Mouse (Mus musculus) small intestine, adult 2 months (tissue): ENCODE measurements around the gene Erp29.

ENCODE experiments used
- CTCF ChIP-seq: fragments of 200-500 bp; IDR thresholded peaks from 2 replicates; pipeline ENCODE4 v1.5.1; 2012; ENCODE audit warnings: low read depth, mild to moderate bottlenecking, control low read depth, inconsistent platforms, low read length, moderate library complexity, mixed read lengths; ENCODE audit not compliant: insufficient replicate concordance, insufficient read length; ENCODE audit errors: extremely low read depth
- POLR2A ChIP-seq: fragments of 200-500 bp; IDR thresholded peaks from 2 replicates; pipeline ENCODE4 v1.6.1; 2012; ENCODE audit warnings: low read depth, mild to moderate bottlenecking, control low read depth, inconsistent platforms, low read length, moderate library complexity

DNA sequence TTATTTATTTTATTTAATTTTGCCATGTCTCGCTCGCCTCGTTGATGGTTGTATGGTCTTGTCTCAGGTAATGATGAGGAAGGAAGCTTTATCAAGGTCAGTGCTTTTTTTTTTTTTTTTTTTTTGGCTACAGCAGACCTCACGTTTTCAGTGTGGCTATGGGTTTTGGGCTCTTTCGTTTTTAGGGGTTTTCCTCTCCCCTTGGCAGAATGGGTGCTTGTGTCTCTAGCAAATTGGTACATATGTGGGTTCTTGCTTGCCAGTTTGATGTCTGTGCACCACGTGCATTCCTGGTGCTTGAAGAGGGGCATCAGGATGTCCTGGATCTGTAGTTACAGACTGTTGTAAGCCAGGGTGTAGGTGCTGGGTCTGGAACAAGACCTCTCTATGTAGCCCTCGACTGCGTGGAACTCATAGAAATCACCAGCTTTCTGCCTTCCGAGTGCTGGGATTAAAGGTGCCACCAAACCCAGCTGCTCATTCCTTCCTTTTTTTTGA is 53.3 kb downstream of the Erp29 start:
- TF ChIP-seq CTCF (no peak), POLR2A (no peak)
